Mouse (Mus musculus): ENCODE results near the gene Cd300ld2. TPM values are rescaled to one million over a fixed set of nuclear protein-coding genes. Genes with fewer than 3 reads are reported as not detected.

Gene Cd300ld2
- 0.11 TPM in 1 of 2 replicates, not detected in the other for polyA plus RNA-seq (2012; rRNA removed)

GRCm38 (mm10) chr11:115016093-115016492 is at the start of gene Cd300ld2:
Gene Cd300ld2, minus strand, starts transcription at chr11:115016193.

GRCm38 (mm10) chr11:115062077-115062476 is 46.1 kb upstream of the Cd300ld2 start, which contains the start of gene Cd300e:
Gene Cd300e, minus strand, starts transcription at chr11:115062177.

GRCm38 (mm10) chr11:115048259-115048658 is 32.3 kb upstream of the Cd300ld2 start, which contains the start of gene Cd300ld3:
Gene Cd300ld3, minus strand, starts transcription at chr11:115048409.

GRCm38 (mm10) chr11:115037669-115038068 is 21.7 kb upstream of the Cd300ld2 start, which contains the start of gene Cd300ld5:
Gene Cd300ld5, minus strand, starts transcription at chr11:115037769.

GRCm38 (mm10) chr11:115026912-115027311 is 10.9 kb upstream of the Cd300ld2 start, which contains the start of gene Cd300ld4:
Gene Cd300ld4, minus strand, starts transcription at chr11:115027012.

GRCm38 (mm10) chr11:115001474-115002040 is 14.4 kb downstream of the Cd300ld2 start, which contains the start of gene Cd300c2:
Gene Cd300c2, minus strand, starts transcription at chr11:115001880.

GRCm38 (mm10) chr11:114989793-114990192 is 26.2 kb downstream of the Cd300ld2 start, which contains the start of gene Cd300ld:
Gene Cd300ld, minus strand, starts transcription at chr11:114989922.

GRCm38 (mm10) chr11:114968752-114969207 is 47.2 kb downstream of the Cd300ld2 start, which contains the start of gene Cd300c:
Gene Cd300c, minus strand, starts transcription at chr11:114969157.

Other genes with a start within 250 kb of the Cd300ld2 start
- gene Btbd17, start 220.2 kb downstream of the Cd300ld2 start, polyA plus RNA-seq (2012; rRNA removed), result 29.3 and 36.3 TPM in 2 replicates
- gene Gpr142, start 217.3 kb downstream of the Cd300ld2 start, polyA plus RNA-seq (2012; rRNA removed), result 0.11 TPM in 1 of 2 replicates, not detected in the other
- gene Gprc5c, start 165.0 kb downstream of the Cd300ld2 start, polyA plus RNA-seq (2012; rRNA removed), result 5.5 and 10.6 TPM in 2 replicates
- gene Cd300a, start 126.2 kb downstream of the Cd300ld2 start, polyA plus RNA-seq (2012; rRNA removed), result 0.64 and 0.79 TPM in 2 replicates
- gene Cd300lb, start 81.8 kb downstream of the Cd300ld2 start, polyA plus RNA-seq (2012; rRNA removed), result 0.18 and 0.23 TPM in 2 replicates
- gene Cd300c, start 47.0 kb downstream of the Cd300ld2 start, polyA plus RNA-seq (2012; rRNA removed), result 0.09 TPM in 1 of 2 replicates, not detected in the other
- gene Cd300ld, start 26.3 kb downstream of the Cd300ld2 start, polyA plus RNA-seq (2012; rRNA removed), result 0.10 and 0.11 TPM in 2 replicates
- gene Cd300c2, start 14.3 kb downstream of the Cd300ld2 start, polyA plus RNA-seq (2012; rRNA removed), result 0.91 and 1.1 TPM in 2 replicates
- gene Cd300ld4, start 10.8 kb upstream of the Cd300ld2 start, polyA plus RNA-seq (2012; rRNA removed), result 0.11 and 0.38 TPM in 2 replicates
- gene Cd300ld5, start 21.6 kb upstream of the Cd300ld2 start, polyA plus RNA-seq (2012; rRNA removed), result 0.24 TPM in 1 of 2 replicates, not detected in the other
- gene Cd300ld3, start 32.2 kb upstream of the Cd300ld2 start, polyA plus RNA-seq (2012; rRNA removed), result 0.24 and 0.53 TPM in 2 replicates
- gene Cd300e, start 46.0 kb upstream of the Cd300ld2 start, polyA plus RNA-seq (2012; rRNA removed), result 0.05 TPM in 1 of 2 replicates, not detected in the other
- 0.90 and 1.1 TPM in 2 replicates for gene Rab37, start 75.2 kb upstream of the Cd300ld2 start, polyA plus RNA-seq (2012; rRNA removed)
- gene Cd300lf, start 117.8 kb upstream of the Cd300ld2 start, polyA plus RNA-seq (2012; rRNA removed), result 0.43 and 0.98 TPM in 2 replicates
- 37.2 and 38.4 TPM in 2 replicates for gene Slc9a3r1, start 147.1 kb upstream of the Cd300ld2 start, polyA plus RNA-seq (2012; rRNA removed)
- 5.6 and 6.9 TPM in 2 replicates for gene Tmem104, start 171.3 kb upstream of the Cd300ld2 start, polyA plus RNA-seq (2012; rRNA removed)
- 22.3 and 23.1 TPM in 2 replicates for gene Nat9, start 171.7 kb upstream of the Cd300ld2 start, polyA plus RNA-seq (2012; rRNA removed)

All from central nervous system, embryonic 14 days (tissue).